Mouse (Mus musculus) hindbrain, embryonic 15.5 days (tissue): Measurements from ENCODE around the gene Dgcr8. TPM values are rescaled to one million over a fixed set of nuclear protein-coding genes. Genes with fewer than 3 reads are reported as not detected.

Source experiments
- ATAC-seq: fragments of 200-750 bp; cut with Nextera tagmentation; 2 replicates; pipeline ENCODE4 v1.8.0; 2017; ENCODE audit warnings: low read depth, moderate number of reproducible peaks, moderate TSS enrichment; ENCODE audit not compliant: low FRiP score
- H3K27ac ChIP-seq: fragments of 300-500 bp; sonication (generic); replicated peaks from 2 replicates; pipeline ENCODE4 v1.5.1; 2015; ENCODE audit warnings: mild to moderate bottlenecking, inconsistent platforms
- H3K27me3 ChIP-seq: fragments of 300-500 bp; sonication (generic); 2 replicates; pipeline ENCODE4 v1.6.1; 2015; ENCODE audit warnings: control low read depth, inconsistent platforms
- H3K36me3 ChIP-seq: fragments of 300-500 bp; sonication (generic); 2 replicates; pipeline ENCODE4 v1.6.1; 2015; ENCODE audit warnings: control low read depth, inconsistent platforms
- H3K4me1 ChIP-seq: fragments of 300-500 bp; sonication (generic); replicated peaks from 2 replicates; pipeline ENCODE4 v1.6.1; 2015; ENCODE audit warnings: control low read depth, inconsistent platforms
- H3K4me2 ChIP-seq: fragments of 300-500 bp; sonication (generic); 2 replicates; pipeline ENCODE4 v1.6.1; 2015; ENCODE audit warnings: moderate library complexity, mild to moderate bottlenecking, inconsistent platforms
- H3K4me3 ChIP-seq: fragments of 300-500 bp; sonication (generic); 2 replicates; pipeline ENCODE4 v1.5.1; 2015; ENCODE audit warnings: mild to moderate bottlenecking, inconsistent platforms
- H3K9ac ChIP-seq: fragments of 300-500 bp; sonication (generic); 2 replicates; pipeline ENCODE4 v1.6.1; 2015; ENCODE audit warnings: inconsistent platforms
- H3K9me3 ChIP-seq: fragments of 300-500 bp; sonication (generic); 2 replicates; pipeline ENCODE4 v1.6.1; 2016; ENCODE audit warnings: control low read depth, inconsistent platforms
- WGBS: fragments of 180-500 bp; shearing (Covaris S2); methylation state at CpG from one replicate; pipeline ENCODE4 v1.1.7; 2015; 5-methylcytosine and 5-hydroxymethylcytosine counted together
- polyA plus RNA-seq: library from polyadenylated mRNA; unstranded; fragments of >200 nt; fragmentation: Nextera tagmentation; extraction: Ambion mirVana; gene quantifications from 2 replicates; pipeline ENCODE4 v1.2.1, GENCODE M21; 2015

Gene Dgcr8
- polyA plus RNA-seq, 1 experiment from 2014 or later: 29.5 TPM

DNA sequence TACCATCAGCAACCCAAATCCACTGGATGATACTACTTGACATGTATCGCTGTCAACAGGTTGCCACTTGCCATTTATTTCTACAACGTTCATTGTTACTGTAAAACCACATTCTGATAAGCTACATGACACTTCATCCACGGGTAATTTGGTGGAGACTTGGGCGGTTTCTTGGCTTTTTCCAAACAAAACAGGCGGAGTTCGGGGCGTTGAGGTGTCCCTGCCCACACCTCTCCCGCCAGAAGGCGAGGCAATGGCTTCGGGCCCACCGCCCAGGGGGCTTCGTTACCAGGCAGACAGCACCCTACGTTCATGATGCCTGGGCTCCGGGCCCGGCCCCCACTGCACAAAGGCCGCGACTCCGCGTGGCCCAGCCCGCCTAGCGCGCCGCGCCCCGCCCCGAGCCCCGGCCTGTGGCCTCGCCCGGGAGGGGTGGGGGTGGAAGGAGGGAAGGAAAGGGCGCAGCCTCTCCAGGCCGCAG is 425 bp downstream of the Dgcr8 start:
- H3K27ac ChIP-seq: peak overlapping the region; percentile 90
- peaks cover 31% of the 10 kb centered on the region for H3K4me1 ChIP-seq
- peak overlapping the region; percentile 93 for H3K4me2 ChIP-seq
- under 1% methylated on average over 29 of the region's 31 CpGs for WGBS
- no peaks in the 10 kb centered on the region for H3K27me3 ChIP-seq
- H3K36me3 ChIP-seq: peaks cover 16% of the 10 kb centered on the region
- H3K4me3 ChIP-seq: peak overlapping the region; percentile 94
- peak overlapping the region; percentile 97 for H3K9ac ChIP-seq
- H3K9me3 ChIP-seq: no peaks in the 10 kb centered on the region
- peak; percentile 85 for ATAC-seq

DNA sequence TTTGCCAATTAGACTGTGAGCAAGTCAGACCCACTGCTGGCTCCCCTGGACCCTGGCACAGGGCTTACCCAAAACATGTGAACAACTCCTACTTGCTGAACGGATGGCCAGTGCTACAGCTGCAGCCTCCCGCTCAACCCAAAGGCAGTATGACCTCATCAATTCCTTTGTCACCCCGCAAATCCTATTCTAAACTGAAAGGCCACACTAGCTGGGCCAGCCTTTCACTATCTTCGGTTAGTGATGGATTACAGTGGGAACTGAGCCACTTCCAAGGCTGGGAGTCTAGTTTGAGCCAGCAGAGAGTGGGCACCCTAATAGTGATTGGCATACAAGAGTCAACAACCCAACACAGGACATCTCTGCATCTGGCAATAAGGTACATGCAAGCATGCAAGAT is 880 bp downstream of the Dgcr8 start:
- peak overlapping the region; percentile 90; the same call in 1 of the 2 replicates for H3K27ac ChIP-seq
- no peak for ATAC-seq
- WGBS: 2% methylated on average over 4 of the region's 4 CpGs
- peak overlapping the region; percentile 93 for H3K4me2 ChIP-seq
- H3K27me3 ChIP-seq: no peaks in the 10 kb centered on the region
- no peaks in the 10 kb centered on the region for H3K9me3 ChIP-seq
- H3K4me1 ChIP-seq: peaks cover 31% of the 10 kb centered on the region
- H3K4me3 ChIP-seq: peak overlapping the region; percentile 94
- peak overlapping the region; percentile 97 for H3K9ac ChIP-seq
- H3K36me3 ChIP-seq: peaks cover 21% of the 10 kb centered on the region

DNA sequence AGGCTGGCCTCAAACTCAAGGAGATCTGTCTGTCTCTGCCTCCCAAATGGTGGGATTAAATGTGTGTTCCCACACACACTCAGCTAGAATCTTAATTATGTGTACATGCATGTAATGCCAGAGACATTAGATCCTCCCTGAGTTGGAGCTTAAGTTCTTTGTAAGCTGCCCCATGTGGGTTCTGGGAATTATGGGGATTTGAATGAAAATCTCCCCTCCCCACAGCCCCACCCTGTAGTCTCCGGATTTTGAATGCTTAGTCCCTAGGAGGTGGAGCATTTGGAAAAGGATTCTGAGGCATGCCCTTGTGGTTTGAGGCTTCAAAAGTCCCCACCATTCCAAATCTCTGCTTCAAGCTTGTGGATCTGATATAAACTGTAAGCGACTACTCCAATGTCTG is 13.9 kb downstream of the Dgcr8 start:
- no peak for ATAC-seq
- H3K27me3 ChIP-seq: no peaks in the 10 kb centered on the region
- H3K27ac ChIP-seq: no peak overlapping the region
- H3K4me2 ChIP-seq: no peak overlapping the region
- WGBS: 75% methylated on average over 2 of the region's 2 CpGs
- H3K9me3 ChIP-seq: no peaks in the 10 kb centered on the region
- H3K36me3 ChIP-seq: peaks cover 91% of the 10 kb centered on the region
- H3K4me1 ChIP-seq: no peaks in the 10 kb centered on the region
- no peak overlapping the region for H3K4me3 ChIP-seq
- no peak overlapping the region for H3K9ac ChIP-seq

DNA sequence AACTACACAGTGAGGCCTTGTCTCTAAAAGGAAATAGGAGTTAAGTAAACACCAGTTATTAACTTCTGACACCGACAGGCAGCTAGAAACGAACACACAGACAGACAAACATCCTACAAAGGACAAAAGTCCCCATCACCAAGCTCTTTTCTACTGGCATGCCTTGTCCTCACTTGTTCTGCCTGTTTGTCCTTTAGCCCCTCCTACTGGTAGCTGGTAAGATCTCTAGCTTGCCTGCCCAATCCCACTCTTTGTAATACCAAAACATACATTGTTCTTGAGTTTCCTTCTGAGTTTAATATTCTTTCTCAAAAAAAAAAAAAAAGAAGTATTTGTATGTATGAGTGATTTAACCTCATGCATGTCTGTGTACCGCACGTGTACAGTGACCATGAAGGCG is 20.9 kb downstream of the Dgcr8 start:
- H3K4me2 ChIP-seq: no peak overlapping the region
- H3K9ac ChIP-seq: no peak overlapping the region
- WGBS: 89% methylated on average over 5 of the region's 5 CpGs
- H3K9me3 ChIP-seq: no peaks in the 10 kb centered on the region
- no peak overlapping the region for H3K4me3 ChIP-seq
- H3K4me1 ChIP-seq: no peaks in the 10 kb centered on the region
- ATAC-seq: no peak
- no peaks in the 10 kb centered on the region for H3K27me3 ChIP-seq
- H3K36me3 ChIP-seq: peaks cover 76% of the 10 kb centered on the region
- no peak overlapping the region for H3K27ac ChIP-seq

DNA sequence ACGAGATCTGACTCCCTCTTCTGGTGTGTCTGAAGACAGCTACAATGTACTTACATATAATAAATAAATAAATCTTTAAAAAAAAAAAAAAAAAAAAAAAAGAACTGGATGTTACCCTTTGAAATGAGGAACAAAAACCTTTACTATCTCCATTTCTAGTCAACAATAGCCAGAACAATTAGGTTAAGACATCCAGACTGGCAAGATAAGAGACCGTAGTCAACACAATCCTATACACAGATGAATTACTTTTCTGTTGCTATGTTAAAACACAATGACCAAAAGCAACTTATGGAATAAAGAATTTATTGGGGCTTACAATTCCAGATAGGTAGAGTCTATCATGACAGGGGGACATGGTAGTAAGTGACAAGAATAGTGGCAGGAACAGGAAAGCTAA is 24.0 kb downstream of the Dgcr8 start:
- H3K4me2 ChIP-seq: no peak overlapping the region
- 88% methylated on average over 2 of the region's 2 CpGs for WGBS

DNA sequence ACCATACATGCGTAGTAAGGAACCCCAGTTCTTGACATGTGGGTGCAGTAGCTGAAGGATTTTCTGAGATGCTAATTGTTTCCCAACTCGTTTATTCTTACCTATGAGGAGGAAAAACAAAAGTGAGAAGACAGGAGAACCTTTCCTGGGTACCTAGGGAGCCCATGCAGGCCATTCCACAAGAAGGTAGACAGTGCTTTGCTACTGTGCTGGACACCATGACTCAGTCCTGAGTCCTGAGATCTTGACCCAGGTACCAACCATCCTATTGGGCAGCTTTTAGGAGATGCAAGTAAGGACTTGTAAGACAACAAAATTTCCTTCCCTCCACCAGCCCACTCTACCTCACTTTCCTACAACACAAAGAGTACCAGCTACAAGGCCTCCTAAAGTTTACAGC is 30.8 kb downstream of the Dgcr8 start, which contains the start of gene Gm49776:
Gm49776 (minus strand) TSS at position 101 of the 400 bp plus-strand sequence.
- Histone ChIP-seq H3K9ac (no peak within 1 kb of the TSS), H3K27me3 (no peaks in the 10 kb centered on the region), H3K4me2 (no peak within 1 kb of the TSS), H3K36me3 (peaks cover 84% of the 10 kb centered on the region), H3K4me1 (no peaks in the 10 kb centered on the region), H3K9me3 (no peaks in the 10 kb centered on the region), H3K4me3 (no peak within 1 kb of the TSS), H3K27ac (no peak within 1 kb of the TSS)
- no peak for ATAC-seq
- WGBS: 96% methylated on average over 2 of the region's 2 CpGs

More for the DNA sequence above, 24.0 kb downstream of the Dgcr8 start:
- H3K9ac ChIP-seq: no peak overlapping the region
- peaks cover 67% of the 10 kb centered on the region for H3K36me3 ChIP-seq
- no peak for ATAC-seq
- H3K4me3 ChIP-seq: no peak overlapping the region
- H3K9me3 ChIP-seq: no peaks in the 10 kb centered on the region
- no peaks in the 10 kb centered on the region for H3K27me3 ChIP-seq
- H3K27ac ChIP-seq: no peak overlapping the region
- no peaks in the 10 kb centered on the region for H3K4me1 ChIP-seq

DNA sequence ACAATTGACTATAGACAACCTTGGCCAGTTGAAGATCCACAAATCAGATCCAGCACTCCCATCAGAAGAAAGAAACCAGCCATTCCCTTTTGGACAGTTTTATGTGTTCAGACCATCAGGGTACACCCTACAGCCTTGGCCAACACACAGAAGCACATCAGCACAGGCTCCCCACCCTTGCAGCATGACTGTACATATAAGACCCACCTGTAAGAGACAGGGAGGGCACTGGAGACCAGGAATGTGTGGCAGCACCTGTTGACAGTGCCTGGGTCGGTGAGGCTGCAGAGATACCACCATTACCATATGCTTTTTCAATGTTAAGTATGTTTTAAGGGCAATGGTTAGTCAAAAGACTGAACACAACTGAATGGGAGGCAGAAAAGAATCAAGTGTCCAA is 35.2 kb downstream of the Dgcr8 start:
- no peaks in the 10 kb centered on the region for H3K9me3 ChIP-seq
- no peak overlapping the region for H3K27ac ChIP-seq
- no peaks in the 10 kb centered on the region for H3K27me3 ChIP-seq
- peaks cover 73% of the 10 kb centered on the region for H3K36me3 ChIP-seq
- 92% methylated on average over 1 of the region's 1 CpGs for WGBS
- no peak for ATAC-seq
- no peak overlapping the region for H3K4me2 ChIP-seq
- no peak overlapping the region for H3K4me3 ChIP-seq
- H3K9ac ChIP-seq: no peak overlapping the region
- H3K4me1 ChIP-seq: peaks cover 23% of the 10 kb centered on the region

DNA sequence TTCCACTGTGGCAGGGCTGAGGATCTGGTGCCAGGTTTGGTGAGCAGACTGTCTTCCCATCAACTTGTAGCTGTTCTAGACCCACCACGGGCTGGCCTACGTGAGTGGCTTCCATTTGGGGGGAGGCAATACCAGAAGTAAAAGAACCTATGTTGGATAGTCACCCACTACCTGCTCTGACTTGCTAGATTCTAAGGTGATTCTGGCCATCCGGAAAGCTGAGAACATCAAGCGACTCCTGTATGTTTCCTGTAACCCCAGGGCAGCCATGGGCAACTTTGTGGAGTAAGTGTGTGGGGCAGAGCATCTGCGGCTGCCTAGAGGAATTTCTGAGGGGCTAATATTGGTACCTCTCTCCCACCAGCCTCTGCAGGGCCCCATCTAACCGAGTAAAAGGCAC is 36.3 kb downstream of the Dgcr8 start:
- H3K4me1 ChIP-seq: peaks cover 24% of the 10 kb centered on the region
- peaks cover 63% of the 10 kb centered on the region for H3K36me3 ChIP-seq
- H3K27ac ChIP-seq: no peak overlapping the region
- H3K9me3 ChIP-seq: no peaks in the 10 kb centered on the region
- no peaks in the 10 kb centered on the region for H3K27me3 ChIP-seq
- ATAC-seq: no peak
- H3K9ac ChIP-seq: no peak overlapping the region
- H3K4me2 ChIP-seq: no peak overlapping the region
- no peak overlapping the region for H3K4me3 ChIP-seq
- WGBS: 85% methylated on average over 6 of the region's 6 CpGs

DNA sequence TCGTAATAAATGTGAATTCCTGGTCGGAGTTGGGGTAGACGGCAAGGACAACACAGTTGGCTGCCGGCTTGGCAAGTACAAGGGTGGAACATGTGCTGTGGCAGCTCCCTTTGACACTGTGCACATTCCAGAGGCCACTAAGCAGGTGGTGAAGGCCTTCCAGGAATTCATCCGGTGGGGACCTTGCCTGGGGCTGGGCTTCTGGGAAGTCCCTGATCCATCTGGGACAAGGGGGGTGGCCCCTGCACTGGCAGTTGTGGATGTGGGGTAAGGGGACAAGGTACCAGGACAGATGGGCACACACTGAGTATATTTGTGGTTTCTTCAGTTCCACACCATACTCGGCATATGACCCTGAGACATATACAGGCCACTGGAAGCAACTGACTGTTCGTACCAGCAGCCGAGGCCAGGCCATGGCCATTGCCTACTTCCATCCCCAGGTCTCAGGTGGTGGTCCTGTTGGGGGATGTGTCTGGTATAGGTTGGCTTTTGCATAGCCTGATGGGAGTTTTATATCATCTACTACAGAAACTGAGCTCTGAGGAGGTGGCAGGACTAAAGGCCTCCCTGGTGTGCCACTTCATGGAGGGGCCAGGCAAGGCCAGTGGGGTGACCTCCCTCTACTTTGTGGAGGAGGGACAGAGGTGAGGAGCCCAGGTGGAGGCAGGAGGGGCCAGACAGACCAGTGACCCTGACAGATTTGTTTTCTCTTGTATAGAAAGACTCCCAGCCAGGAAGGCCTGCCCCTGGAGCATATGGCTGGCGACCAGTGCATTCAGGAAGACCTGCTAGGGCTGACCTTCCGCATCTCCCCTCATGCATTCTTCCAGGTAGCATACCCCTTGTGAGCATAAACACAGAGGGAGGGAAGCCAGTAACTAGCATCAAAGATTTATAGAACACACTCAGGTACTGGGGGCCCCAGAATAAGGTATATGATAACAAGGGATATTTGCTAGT is 37.9 kb downstream of the Dgcr8 start:
- peak overlapping the region; percentile 87; the same call in 1 of the 2 replicates for H3K4me3 ChIP-seq
- 63% methylated on average over 10 of the region's 10 CpGs for WGBS
- ATAC-seq: no peak
- no peak overlapping the region for H3K27ac ChIP-seq
- peaks cover 51% of the 10 kb centered on the region for H3K36me3 ChIP-seq
- peaks cover 39% of the 10 kb centered on the region for H3K4me1 ChIP-seq
- no peaks in the 10 kb centered on the region for H3K27me3 ChIP-seq
- 0 out of 2 replicates have a peak overlapping the region, but pooled peaks have one; percentile 6 for H3K9ac ChIP-seq
- no peaks in the 10 kb centered on the region for H3K9me3 ChIP-seq
- H3K4me2 ChIP-seq: peak overlapping the region; percentile 83

DNA sequence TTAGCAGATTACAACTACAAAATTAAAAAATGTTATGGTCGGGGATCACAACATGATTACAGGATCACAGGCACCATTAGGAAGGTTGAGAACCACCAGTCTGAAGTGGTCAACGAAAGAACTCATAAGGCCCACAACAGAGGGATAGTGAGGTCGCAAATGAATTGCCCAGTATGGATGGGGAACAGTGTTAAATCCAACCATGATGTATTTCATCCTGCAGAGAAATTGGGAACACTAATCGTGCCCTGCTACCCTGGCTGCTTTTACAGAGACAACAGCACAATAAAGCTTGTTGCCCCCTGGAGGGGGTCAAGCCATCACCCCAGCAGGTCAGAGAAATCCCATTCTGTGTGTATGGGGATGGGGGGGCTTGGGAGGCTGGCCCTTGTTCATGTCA is 38.8 kb downstream of the Dgcr8 start:
- 52% methylated on average over 4 of the region's 4 CpGs for WGBS
- ATAC-seq: no peak
- H3K27me3 ChIP-seq: no peaks in the 10 kb centered on the region
- peaks cover 39% of the 10 kb centered on the region for H3K4me1 ChIP-seq
- no peaks in the 10 kb centered on the region for H3K9me3 ChIP-seq
- H3K36me3 ChIP-seq: peaks cover 54% of the 10 kb centered on the region
- H3K9ac ChIP-seq: peak overlapping the region; percentile 69; the same call in 1 of the 2 replicates
- peak overlapping the region; percentile 87 for H3K4me3 ChIP-seq
- H3K27ac ChIP-seq: no peak overlapping the region
- H3K4me2 ChIP-seq: peak overlapping the region; percentile 83

DNA sequence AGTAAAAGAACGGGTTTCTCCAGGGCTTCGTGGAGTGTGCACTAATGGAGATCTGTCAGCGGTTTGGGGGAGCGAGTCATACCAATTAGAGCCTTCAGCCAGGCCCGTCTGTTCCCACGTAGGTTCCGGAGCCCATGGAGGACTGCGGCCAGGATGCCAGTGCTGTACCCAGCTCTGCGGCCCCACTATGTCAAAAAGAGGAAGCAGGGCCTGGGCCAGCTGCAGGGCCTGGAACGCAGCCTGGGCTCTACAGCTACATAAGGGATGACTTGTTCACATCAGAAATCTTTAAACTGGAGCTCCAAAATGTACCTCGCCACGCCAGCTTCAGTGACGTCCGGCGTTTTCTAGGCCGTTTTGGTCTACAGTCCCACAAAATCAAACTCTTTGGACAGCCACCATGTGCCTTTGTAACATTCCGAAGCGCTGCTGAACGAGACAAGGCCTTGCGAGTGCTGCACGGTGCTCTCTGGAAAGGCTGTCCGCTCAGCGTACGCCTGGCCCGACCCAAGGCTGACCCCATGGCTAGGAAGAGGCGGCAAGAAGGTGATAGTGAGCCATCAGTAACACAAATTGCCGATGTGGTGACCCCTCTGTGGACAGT is 39.6 kb downstream of the Dgcr8 start:
- Histone ChIP-seq H3K27ac (peak overlapping the region; percentile 89), H3K36me3 (peaks cover 54% of the 10 kb centered on the region), H3K4me1 (peaks cover 39% of the 10 kb centered on the region), H3K4me3 (peak overlapping the region; percentile 87), H3K9me3 (no peaks in the 10 kb centered on the region), H3K4me2 (peak overlapping the region; percentile 83), H3K9ac (peak overlapping the region; percentile 69), H3K27me3 (no peaks in the 10 kb centered on the region)
- 7% methylated on average over 27 of the region's 27 CpGs for WGBS
- peak; percentile 12 for ATAC-seq
